Comparison of ENCODE assay signal across 8 mouse cellular contexts in genomic region chr5:117516597-117516996, GRCm38 (mm10).
DNase-seq lines count a peak whose midpoint lies in the region; ATAC-seq lines count a peak whose summit lies in the region.

No protein-coding gene starts in this region.

- no peak overlapping the region for H3K9ac ChIP-seq in kidney, embryonic 16.5 days (replicated peaks; ENCODE audit: low read length)
- H3K9ac ChIP-seq in limb, embryonic 11.5 days (ENCODE audit: low read length), result no peak overlapping the region

- peaks cover 22% of the 10 kb centered on the region for H3K4me1 ChIP-seq in kidney, embryonic 16.5 days (ENCODE audit: insufficient read depth, low read length)
- H3K4me1 ChIP-seq in limb, embryonic 11.5 days (ENCODE audit: control insufficient read depth, insufficient read depth, low read length), result no peaks in the 10 kb centered on the region

- no peak for ATAC-seq in kidney, embryonic 16.5 days (ENCODE audit: low FRiP score, low TSS enrichment)
- ATAC-seq in limb, embryonic 11.5 days (ENCODE audit: insufficient number of reproducible peaks, low FRiP score, low TSS enrichment, low read depth), result no peak
- ATAC-seq in inflammation-experienced regulatory T-cells, adult 6 months, result no peak

- H3K36me3 ChIP-seq in kidney, embryonic 16.5 days (ENCODE audit: insufficient read depth, low read length), result no peaks in the 10 kb centered on the region
- H3K36me3 ChIP-seq in limb, embryonic 11.5 days (ENCODE audit: control insufficient read depth, insufficient read depth, low read length), result no peaks in the 10 kb centered on the region

- H3K27ac ChIP-seq in kidney, embryonic 16.5 days (ENCODE audit: low read length), result no peak overlapping the region
- H3K27ac ChIP-seq in limb, embryonic 11.5 days (replicated peaks; ENCODE audit: low read depth, low read length), result no peak overlapping the region

- no peak overlapping the region for H3K4me2 ChIP-seq in kidney, embryonic 16.5 days (replicated peaks; ENCODE audit: low read depth, low read length)
- no peak overlapping the region for H3K4me2 ChIP-seq in limb, embryonic 11.5 days (ENCODE audit: low read depth, severe bottlenecking)

- 0% methylated on average over 8 of the region's 8 CpGs for WGBS in kidney, embryonic 16.5 days
- WGBS in limb, embryonic 11.5 days, result 2% methylated on average over 8 of the region's 8 CpGs

- H3K4me3 ChIP-seq in kidney, embryonic 16.5 days (ENCODE audit: low read length), result no peak overlapping the region
- H3K4me3 ChIP-seq in limb, embryonic 11.5 days (ENCODE audit: low read depth, low read length), result no peak overlapping the region

- H3K27me3 ChIP-seq in kidney, embryonic 16.5 days (ENCODE audit: insufficient read depth, low read length), result no peaks in the 10 kb centered on the region
- H3K27me3 ChIP-seq in limb, embryonic 11.5 days (ENCODE audit: control insufficient read depth, insufficient read depth, low read length), result no peaks in the 10 kb centered on the region

- H3K9me3 ChIP-seq in kidney, embryonic 16.5 days (ENCODE audit: low read length), result no peaks in the 10 kb centered on the region
- no peaks in the 10 kb centered on the region for H3K9me3 ChIP-seq in limb, embryonic 11.5 days (ENCODE audit: control insufficient read depth, low read length)

- DNase-seq in kidney, adult 11 months, result peak; percentile 36
- peak; percentile 30 for DNase-seq in Muller cell, postnatal 12 days (ENCODE audit: inconsistent ontology term)
- DNase-seq in cerebellum, adult 9-10 months, result peak; percentile 82
- peak; percentile 75 for DNase-seq in heart, postnatal 4 days
- peak; percentile 88 for DNase-seq in limb, embryonic 11.5 days (ENCODE audit: low spot score)
- peak; percentile 39 for DNase-seq in retina, adult 2 months (ENCODE audit: low read depth, low spot score)

Comparison
In these comparisons a context has a peak if more than half of its experiments do, and no peak if none do; other contexts are left out.
1. DNase-seq: peak in every context shown above with its lines; median percentile 88 in limb, embryonic 11.5 days; 82 in cerebellum, adult 9-10 months; 75 in heart, postnatal 4 days; 39 in retina, adult 2 months; 36 in kidney, adult 11 months; 30 in Muller cell, postnatal 12 days.